Mouse (Mus musculus): ENCODE results near the gene Grid1.

DNA sequence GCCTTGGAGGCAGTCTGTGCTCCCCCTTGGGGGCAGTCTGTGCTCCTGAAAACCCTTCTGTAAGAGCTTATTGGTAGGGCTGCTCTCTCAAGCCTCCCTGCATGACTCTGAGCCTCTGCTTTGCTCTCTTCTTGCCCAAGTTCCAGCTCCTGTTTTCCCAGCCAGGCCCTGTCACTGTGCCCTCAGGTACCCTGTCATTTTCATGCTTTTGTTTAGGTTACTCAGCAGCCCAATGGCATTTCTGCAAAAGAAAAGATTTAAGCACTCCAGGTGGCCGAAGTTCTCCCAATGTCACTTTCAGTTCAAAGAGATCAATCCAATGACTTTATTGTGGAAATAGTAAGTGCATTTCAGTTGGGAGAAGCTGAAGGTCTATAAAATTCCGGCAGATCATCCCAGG, 402.3 kb downstream of the Grid1 start:
- TF ChIP-seq EP300 (IDR thresholded peaks at IDR 0.05): no peak
- TF ChIP-seq CTCF (IDR thresholded peaks at IDR 0.05): no peak

Measured in lung, postnatal 0 days (tissue).